Mouse (Mus musculus) MEL (cell line): Measurements from ENCODE around the gene Isoc2a.

Source experiments
- CHD1 ChIP-seq: IDR thresholded peaks from 2 replicates; pipeline ENCODE4 v1.6.1; 2012; ENCODE audit warnings: low read depth, mild to moderate bottlenecking, inconsistent platforms, low read length, improper control_type of control experiment
- CHD2 ChIP-seq: IDR thresholded peaks from 2 replicates; pipeline ENCODE4 v1.6.1; 2011; ENCODE audit warnings: low read length, improper control_type of control experiment
- CTCF ChIP-seq, 3 experiments: IDR thresholded peaks in 2 of 3; conservative IDR thresholded peaks in 1 of 3; 2 replicates each; pipeline ENCODE4 v1.5.1; 2011 to 2012; ENCODE audit warnings: low read length in 3 of 3, low read depth in 2 of 3, mild to moderate bottlenecking in 2 of 3, improper control_type of control experiment in 1 of 3, inconsistent platforms in 1 of 3, mixed read lengths in 1 of 3, moderate library complexity in 1 of 3; ENCODE audit not compliant: control insufficient read depth in 1 of 3, insufficient read depth in 1 of 3, poor library complexity in 1 of 3, severe bottlenecking in 1 of 3
- HCFC1 ChIP-seq: IDR thresholded peaks from 2 replicates; pipeline ENCODE4 v1.6.1; 2012; ENCODE audit warnings: low read depth, mild to moderate bottlenecking, inconsistent platforms, low read length, improper control_type of control experiment, moderate library complexity
- NRF1 ChIP-seq: IDR thresholded peaks from 2 replicates; pipeline ENCODE4 v1.6.1; 2014; ENCODE audit warnings: low read depth, mild to moderate bottlenecking, inconsistent platforms, low read length, improper control_type of control experiment, moderate library complexity; ENCODE audit not compliant: poor library complexity, insufficient read depth, severe bottlenecking
- POLR2A ChIP-seq, 2 experiments: IDR thresholded peaks; 2 replicates each; pipeline ENCODE4 v1.6.1; 2011 to 2012; ENCODE audit warnings: low read length in 2 of 2, mild to moderate bottlenecking in 2 of 2, control low read depth in 1 of 2, improper control_type of control experiment in 1 of 2, low read depth in 1 of 2, moderate library complexity in 1 of 2; ENCODE audit not compliant: control insufficient read depth in 1 of 2, insufficient read depth in 1 of 2, poor library complexity in 1 of 2
- SMC3 ChIP-seq: IDR thresholded peaks from 2 replicates; pipeline ENCODE4 v1.6.1; 2011; ENCODE audit warnings: low read depth, low read length, improper control_type of control experiment
- TBP ChIP-seq: IDR thresholded peaks from 2 replicates; pipeline ENCODE4 v1.8.0; 2011; ENCODE audit warnings: low read depth, low read length, improper control_type of control experiment
- UBTF ChIP-seq: IDR thresholded peaks from 2 replicates; pipeline ENCODE4 v1.6.1; 2012; ENCODE audit warnings: low read depth, mild to moderate bottlenecking, inconsistent platforms, low read length, improper control_type of control experiment, moderate library complexity, borderline replicate concordance; ENCODE audit not compliant: insufficient read depth
- USF1 ChIP-seq: IDR thresholded peaks from 2 replicates; pipeline ENCODE4 v1.6.1; 2014; ENCODE audit warnings: low read depth, mild to moderate bottlenecking, inconsistent platforms, low read length, improper control_type of control experiment, moderate library complexity

DNA sequence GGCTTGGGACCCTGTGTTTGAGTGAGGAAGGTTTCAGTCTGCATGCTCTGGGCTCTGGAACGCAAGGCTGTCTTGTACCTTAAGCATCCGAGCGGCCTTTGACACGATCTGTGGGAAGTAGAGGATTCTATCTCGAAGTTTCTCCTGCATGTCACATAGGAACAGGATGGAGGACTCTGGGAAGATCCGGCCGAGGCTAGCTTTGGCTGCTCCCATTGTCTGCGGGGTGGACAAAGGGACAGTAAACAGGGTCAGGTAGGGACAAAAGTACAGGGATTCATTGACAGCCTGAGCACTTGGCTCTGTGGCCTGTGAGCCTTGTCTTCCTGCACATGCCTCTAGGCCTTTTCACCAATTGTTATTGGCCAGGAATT lies 25.7 kb upstream of the Isoc2a start:
- TF ChIP-seq CTCF (IDR thresholded peaks at IDR 0.05 in 2 of 3, conservative IDR thresholded peaks at IDR 0.05 in 1 of 3; ENCODE audit: control insufficient read depth in 1 of 3, insufficient read depth in 1 of 3, low read depth in 2 of 3, low read length in 3 of 3, poor library complexity in 1 of 3, severe bottlenecking in 1 of 3) (no peak), POLR2A (IDR thresholded peaks at IDR 0.05; ENCODE audit: control insufficient read depth in 1 of 2, insufficient read depth in 1 of 2, low read depth in 1 of 2, low read length in 2 of 2, poor library complexity in 1 of 2) (no peak), CHD1 (no peak), SMC3 (no peak), UBTF (no peak), HCFC1 (no peak), CHD2 (no peak), NRF1 (no peak), TBP (no peak), USF1 (no peak)
